Mouse (Mus musculus): Measurements from ENCODE around the gene Kat2b. TPM values are rescaled to one million over a fixed set of nuclear protein-coding genes. Genes with fewer than 3 reads are reported as not detected.

Kat2b gene
- total and polyA plus RNA-seq, 3 experiments = 6.2 to 7.4 TPM; not detected in 1

DNA sequence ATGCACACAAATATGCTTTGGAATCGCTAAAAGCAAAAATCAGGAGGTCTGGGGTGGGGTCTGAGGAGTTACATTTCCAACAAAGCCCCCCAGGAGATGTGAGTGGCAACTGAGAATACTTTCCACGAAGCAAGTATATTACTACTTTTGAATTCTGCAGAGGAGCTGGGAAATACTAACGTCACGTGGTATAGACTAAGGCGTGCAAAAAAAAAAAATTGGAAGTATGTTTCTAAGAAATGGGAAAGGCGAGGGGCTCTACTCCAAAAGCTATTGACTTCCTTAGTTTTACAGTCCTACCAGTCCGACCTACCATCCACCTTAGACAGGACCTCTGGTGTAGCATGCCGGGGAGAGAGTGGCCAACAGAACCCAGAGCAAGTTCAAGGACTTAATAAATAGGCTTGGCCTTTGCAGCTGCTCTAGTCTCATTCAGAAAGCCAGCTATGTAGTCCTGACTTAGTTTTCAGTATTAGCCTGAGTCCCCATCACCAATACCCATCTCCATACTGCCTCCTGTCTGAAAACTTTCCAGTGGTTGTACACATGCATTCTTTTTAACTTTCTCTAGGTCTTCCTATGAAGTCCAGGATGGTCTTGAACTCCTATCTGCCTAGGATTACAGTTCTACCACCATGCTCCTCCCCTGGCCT is 2.2 kb downstream of the Kat2b start (continued):
- TF ChIP-seq MAX (IDR thresholded peaks at IDR 0.05; ENCODE audit: low read length) (no peak; the same call in 1 of the 2 replicates), RAD21 (IDR thresholded peaks at IDR 0.05; ENCODE audit: low read depth, low read length) (no peak), MXI1 (IDR thresholded peaks at IDR 0.05; ENCODE audit: low read depth, low read length) (no peak), BHLHE40 (IDR thresholded peaks at IDR 0.05; ENCODE audit: borderline replicate concordance, low read depth, low read length) (peak; percentile 19; the same call in 1 of the 2 replicates), KAT2A (conservative IDR thresholded peaks at IDR 0.05; ENCODE audit: low read depth, low read length) (no peak), USF2 (IDR thresholded peaks at IDR 0.05; ENCODE audit: borderline replicate concordance in 1 of 2, insufficient read depth in 1 of 2, low read depth in 1 of 2, low read length in 2 of 2) (peak in 1 of 2 experiments; percentile 37; a peak in 1 of 4 replicates), EP300 (IDR thresholded peaks at IDR 0.05; ENCODE audit: low read depth in 1 of 2, low read length in 2 of 2) (no peak)

- DNase-seq (ENCODE audit: low read depth, low spot score) = peak; percentile 88
- H3K27me3 ChIP-seq (ENCODE audit: control insufficient read depth in 1 of 2, insufficient read depth in 2 of 2, low read length in 2 of 2) = no peaks in the 10 kb centered on the region
- peak; percentile 70 for TF ChIP-seq SIN3A (IDR thresholded peaks at IDR 0.05; ENCODE audit: low read length)
- TF ChIP-seq BHLHE40 (IDR thresholded peaks at IDR 0.05; ENCODE audit: borderline replicate concordance, low read depth, low read length) = peak; percentile 55; the same call in 1 of the 2 replicates
- no peak for TF ChIP-seq POLR2AphosphoS2 (IDR thresholded peaks at IDR 0.05; ENCODE audit: low read length)
- TF ChIP-seq POLR2AphosphoS5 (IDR thresholded peaks at IDR 0.05; ENCODE audit: borderline replicate concordance, low read depth, low read length) = no peak
- peak; percentile 61; the same call in 1 of the 2 replicates for TF ChIP-seq MXI1 (IDR thresholded peaks at IDR 0.05; ENCODE audit: low read depth, low read length)
- TF ChIP-seq ETS1 (IDR thresholded peaks at IDR 0.05; ENCODE audit: low read depth, low read length) = peak; percentile 98
- peak in 1 of 2 experiments; percentile 42; a peak in 1 of 4 replicates for TF ChIP-seq EP300 (IDR thresholded peaks at IDR 0.05; ENCODE audit: low read depth in 1 of 2, low read length in 2 of 2)
- peak; percentile 78 for TF ChIP-seq ZNF384 (IDR thresholded peaks at IDR 0.05; ENCODE audit: low read depth, low read length)
- TF ChIP-seq GATA1 (IDR thresholded peaks at IDR 0.05; ENCODE audit: low read depth, low read length) = no peak
- TF ChIP-seq MAFK (IDR thresholded peaks at IDR 0.05; ENCODE audit: borderline replicate concordance, low read depth, low read length) = 0 out of 2 replicates have a peak, but pooled peaks have one; percentile 0
- no peak for TF ChIP-seq NELFE (IDR thresholded peaks at IDR 0.05; ENCODE audit: low read depth, low read length)
- 0 out of 2 replicates have a peak, but pooled peaks have one; percentile 29 for TF ChIP-seq CHD2 (IDR thresholded peaks at IDR 0.05; ENCODE audit: low read length)
- TF ChIP-seq RCOR1 (IDR thresholded peaks at IDR 0.05; ENCODE audit: low read depth, low read length) = peak; percentile 15; the same call in 1 of the 2 replicates
- peaks cover 0 to 8% of the 10 kb centered on the region in 2 experiments; a peak in 3 of 4 replicates for H3K4me1 ChIP-seq (ENCODE audit: control insufficient read depth in 1 of 2, insufficient read depth in 2 of 2, low read length in 2 of 2)
- peak overlapping the region; percentile 98 for H3K27ac ChIP-seq (ENCODE audit: control insufficient read depth, low read depth, low read length)
- H3K9me3 ChIP-seq (replicated peaks; ENCODE audit: insufficient read depth, low read length) = no peaks in the 10 kb centered on the region
- peaks cover 0 to 2% of the 10 kb centered on the region in 2 experiments; a peak in 1 of 4 replicates for H3K36me3 ChIP-seq (ENCODE audit: control insufficient read depth in 1 of 2, insufficient read depth in 2 of 2, low read length in 2 of 2)
- H3K4me3 ChIP-seq (ENCODE audit: control insufficient read depth in 1 of 2, insufficient read depth in 1 of 2, low read depth in 2 of 2, low read length in 2 of 2) = peak overlapping the region; percentile 55 to 79
- peak overlapping the region; percentile 66 for H3K9ac ChIP-seq (ENCODE audit: control insufficient read depth, low read depth, low read length, poor library complexity, severe bottlenecking)
- peaks cover 47% of the 10 kb centered on the region for H3K79me2 ChIP-seq (ENCODE audit: control insufficient read depth, insufficient read depth, low read length, poor library complexity)
Observed at GRCm38 (mm10) chr17:53569829-53570228, 3.2 kb downstream of the Kat2b start.

All from MEL (cell line).